Mouse (Mus musculus): Measurements from ENCODE around the gene Cpn1.

DNA sequence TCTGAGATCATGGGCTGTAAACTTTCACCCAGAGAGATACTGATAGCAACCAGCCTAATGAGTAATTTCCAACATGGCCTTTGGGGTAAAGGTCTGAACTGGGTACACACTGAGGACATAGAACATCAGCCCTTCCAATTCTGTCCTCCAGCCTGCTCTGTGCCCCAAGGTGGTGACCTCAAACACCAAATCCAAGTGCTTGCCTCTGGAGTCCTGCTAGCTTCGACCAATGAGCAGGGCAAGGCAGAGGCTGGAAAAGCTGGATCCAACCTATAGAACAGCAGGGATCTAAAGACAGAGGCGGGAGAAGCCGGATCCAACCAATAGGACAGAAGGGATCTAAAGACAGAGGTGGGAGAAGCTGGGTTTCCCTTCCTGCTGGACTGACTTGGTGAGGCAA is 67.5 kb downstream of the Cpn1 start:
- TF ChIP-seq CTCF (IDR thresholded peaks at IDR 0.05; ENCODE audit: borderline replicate concordance, control insufficient read depth, extremely low read depth, insufficient read depth, low read length, poor library complexity) (no peak), POLR2A (IDR thresholded peaks at IDR 0.05; ENCODE audit: control insufficient read depth, extremely low read depth, insufficient read depth, low read length, poor library complexity) (no peak)
